Mouse (Mus musculus): ENCODE data around the gene Mfsd11. TPM values are rescaled to one million over a fixed set of nuclear protein-coding genes. Genes with fewer than 3 reads are reported as not detected.

Mfsd11 gene
- polyA plus RNA-seq, 1 experiment from 2014 or later = 52.1 TPM

GRCm38 (mm10) chr11:116914267-116914885, 62.1 kb downstream of the Mfsd11 start:
- Histone ChIP-seq H3K27ac (ENCODE audit: low read depth, low read length) (no peak overlapping the region), H3K4me2 (ENCODE audit: low read length) (no peak overlapping the region), H3K9ac (ENCODE audit: low read depth, low read length) (no peak overlapping the region), H3K4me3 (ENCODE audit: low read length) (no peak overlapping the region), H3K36me3 (ENCODE audit: control insufficient read depth, insufficient read depth, low read length) (no peaks in the 10 kb centered on the region), H3K27me3 (replicated peaks; ENCODE audit: control insufficient read depth, insufficient read depth, low read length) (no peaks in the 10 kb centered on the region), H3K4me1 (ENCODE audit: control insufficient read depth, insufficient read depth, low read depth, low read length) (peaks cover 9% of the 10 kb centered on the region), H3K9me3 (ENCODE audit: control insufficient read depth, low read length) (no peaks in the 10 kb centered on the region)
- WGBS = 49% methylated on average over 5 of the region's 5 CpGs
- ATAC-seq = no peak

- Histone ChIP-seq H3K4me3 (ENCODE audit: low read length) (no peak overlapping the region), H3K9ac (ENCODE audit: low read depth, low read length) (no peak overlapping the region), H3K4me1 (ENCODE audit: control insufficient read depth, insufficient read depth, low read depth, low read length) (peaks cover 9% of the 10 kb centered on the region), H3K36me3 (ENCODE audit: control insufficient read depth, insufficient read depth, low read length) (no peaks in the 10 kb centered on the region), H3K27ac (ENCODE audit: low read depth, low read length) (no peak overlapping the region), H3K4me2 (ENCODE audit: low read length) (no peak overlapping the region), H3K9me3 (ENCODE audit: control insufficient read depth, low read length) (no peaks in the 10 kb centered on the region), H3K27me3 (replicated peaks; ENCODE audit: control insufficient read depth, insufficient read depth, low read length) (no peaks in the 10 kb centered on the region)
- no peak for ATAC-seq
- WGBS = 84% methylated on average over 3 of the region's 3 CpGs
These were observed 63.0 kb downstream of the Mfsd11 start for GRCm38 (mm10) chr11:116915241-116915640.

DNA sequence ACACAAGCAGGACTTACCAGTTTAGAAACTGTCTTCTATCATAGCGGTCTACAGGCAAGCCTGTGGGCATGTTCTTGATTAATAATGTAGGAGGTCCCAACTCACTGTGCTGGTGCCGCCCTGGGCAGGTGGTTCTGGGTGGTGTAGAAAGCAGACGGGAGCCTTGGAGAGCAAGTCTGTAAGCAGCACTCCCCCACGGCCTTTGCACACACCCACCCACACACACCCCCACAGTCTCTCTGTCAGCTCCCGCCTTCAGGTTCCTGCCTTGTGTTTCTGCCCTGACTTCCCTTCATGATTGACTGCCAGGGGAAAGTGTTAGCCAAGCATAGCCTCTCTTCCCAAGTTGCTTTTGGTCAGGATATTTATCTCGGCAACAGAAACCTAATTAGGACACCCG, 65.1 kb downstream of the Mfsd11 start:
- Histone ChIP-seq H3K4me2 (ENCODE audit: low read length) (no peak overlapping the region; the same call in 1 of the 2 replicates), H3K27me3 (replicated peaks; ENCODE audit: control insufficient read depth, insufficient read depth, low read length) (no peaks in the 10 kb centered on the region), H3K4me3 (ENCODE audit: low read length) (no peak overlapping the region), H3K36me3 (ENCODE audit: control insufficient read depth, insufficient read depth, low read length) (no peaks in the 10 kb centered on the region), H3K9ac (ENCODE audit: low read depth, low read length) (no peak overlapping the region), H3K27ac (ENCODE audit: low read depth, low read length) (no peak overlapping the region), H3K9me3 (ENCODE audit: control insufficient read depth, low read length) (no peaks in the 10 kb centered on the region), H3K4me1 (ENCODE audit: control insufficient read depth, insufficient read depth, low read depth, low read length) (peaks cover 27% of the 10 kb centered on the region)
- ATAC-seq = no peak
- WGBS = 43% methylated on average over 7 of the region's 7 CpGs

- Histone ChIP-seq H3K4me2 (ENCODE audit: low read length) (peak within 1 kb of the TSS; percentile 88), H3K27ac (ENCODE audit: low read depth, low read length) (peak within 1 kb of the TSS; percentile 83), H3K9me3 (ENCODE audit: control insufficient read depth, low read length) (no peaks in the 10 kb centered on the region), H3K4me1 (ENCODE audit: control insufficient read depth, insufficient read depth, low read depth, low read length) (peaks cover 29% of the 10 kb centered on the region), H3K36me3 (ENCODE audit: control insufficient read depth, insufficient read depth, low read length) (no peaks in the 10 kb centered on the region), H3K27me3 (replicated peaks; ENCODE audit: control insufficient read depth, insufficient read depth, low read length) (no peaks in the 10 kb centered on the region), H3K4me3 (ENCODE audit: low read length) (peak within 1 kb of the TSS; percentile 74), H3K9ac (ENCODE audit: low read depth, low read length) (peak within 1 kb of the TSS; percentile 96)
- 1% methylated on average over 80 of the region's 90 CpGs for WGBS
- ATAC-seq = peak; percentile 89
These were observed 66.3 kb downstream of the Mfsd11 start, which contains the start of gene Mgat5b for GRCm38 (mm10) chr11:116918323-116919185. Mgat5b (plus strand) TSS chr11:116918863.

- ATAC-seq = peak; percentile 3; the same call in 1 of the 2 replicates
- 2% methylated on average over 41 of the region's 58 CpGs for WGBS
- peak overlapping the region; percentile 88 for H3K4me2 ChIP-seq (ENCODE audit: low read length)
- peak overlapping the region; percentile 74 for H3K4me3 ChIP-seq (ENCODE audit: low read length)
- H3K9ac ChIP-seq (ENCODE audit: low read depth, low read length) = peak overlapping the region; percentile 96
- peak overlapping the region; percentile 83 for H3K27ac ChIP-seq (ENCODE audit: low read depth, low read length)
- H3K27me3 ChIP-seq (replicated peaks; ENCODE audit: control insufficient read depth, insufficient read depth, low read length) = no peaks in the 10 kb centered on the region
- H3K9me3 ChIP-seq (ENCODE audit: control insufficient read depth, low read length) = no peaks in the 10 kb centered on the region
- peaks cover 29% of the 10 kb centered on the region for H3K4me1 ChIP-seq (ENCODE audit: control insufficient read depth, insufficient read depth, low read depth, low read length)
- H3K36me3 ChIP-seq (ENCODE audit: control insufficient read depth, insufficient read depth, low read length) = no peaks in the 10 kb centered on the region
These were observed 67.2 kb downstream of the Mfsd11 start for GRCm38 (mm10) chr11:116919186-116920020.

DNA sequence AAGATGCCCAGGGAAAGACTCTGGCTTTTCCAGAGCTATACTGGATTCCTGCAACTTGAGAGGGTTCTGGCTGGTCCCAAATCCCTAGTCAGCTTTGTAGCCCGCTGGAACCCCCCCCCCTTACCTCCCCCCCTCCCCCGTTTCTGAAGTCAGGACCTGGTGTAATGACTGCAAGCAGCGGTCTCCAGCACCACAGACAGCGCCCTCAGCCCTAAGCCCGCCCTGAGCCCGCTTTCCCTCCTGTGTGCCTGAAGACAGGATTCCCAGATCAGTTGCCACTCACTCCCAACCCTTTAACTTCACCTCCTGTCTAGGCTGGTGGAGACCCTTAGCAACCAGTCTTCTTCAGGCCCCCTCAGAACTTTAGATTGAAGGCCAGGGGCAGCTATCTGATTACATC, 68.5 kb downstream of the Mfsd11 start:
- H3K27ac ChIP-seq (ENCODE audit: low read depth, low read length) = no peak overlapping the region

DNA sequence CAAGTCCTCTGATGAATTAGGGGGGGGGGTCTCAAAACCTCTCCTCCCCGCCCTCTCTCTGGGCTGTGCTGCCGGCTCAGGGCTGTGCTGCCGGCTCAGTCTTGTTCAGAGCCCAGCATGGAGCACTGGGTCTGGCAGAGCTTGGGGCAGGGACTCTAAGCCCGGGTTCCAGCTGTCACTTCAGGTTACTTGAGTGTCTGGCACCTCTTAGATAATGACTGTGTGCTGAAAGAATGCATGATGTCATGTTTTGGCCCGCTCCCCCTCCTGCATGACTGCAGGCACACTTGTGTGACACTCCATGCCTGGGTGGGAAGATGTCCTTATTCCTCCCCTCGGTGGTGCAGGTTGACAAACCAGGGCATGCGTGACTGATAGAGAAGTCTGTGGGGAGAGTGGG, 69.8 kb downstream of the Mfsd11 start:
- Histone ChIP-seq H3K9me3 (ENCODE audit: control insufficient read depth, low read length) (no peaks in the 10 kb centered on the region), H3K4me1 (ENCODE audit: control insufficient read depth, insufficient read depth, low read depth, low read length) (peaks cover 29% of the 10 kb centered on the region), H3K27me3 (replicated peaks; ENCODE audit: control insufficient read depth, insufficient read depth, low read length) (no peaks in the 10 kb centered on the region), H3K4me3 (ENCODE audit: low read length) (peak overlapping the region; percentile 21), H3K4me2 (ENCODE audit: low read length) (peak overlapping the region; percentile 88), H3K36me3 (ENCODE audit: control insufficient read depth, insufficient read depth, low read length) (peaks cover 7% of the 10 kb centered on the region; the same call in 1 of the 2 replicates), H3K9ac (ENCODE audit: low read depth, low read length) (peak overlapping the region; percentile 39; the same call in 1 of the 2 replicates), H3K27ac (ENCODE audit: low read depth, low read length) (0 out of 2 replicates have a peak overlapping the region, but pooled peaks have one; percentile 18)
- peak; percentile 43 for ATAC-seq
- 32% methylated on average over 7 of the region's 7 CpGs for WGBS

More for the DNA sequence above, 68.5 kb downstream of the Mfsd11 start:
- peak overlapping the region; percentile 96 for H3K9ac ChIP-seq (ENCODE audit: low read depth, low read length)
- ATAC-seq = no peak
- no peaks in the 10 kb centered on the region for H3K27me3 ChIP-seq (replicated peaks; ENCODE audit: control insufficient read depth, insufficient read depth, low read length)
- H3K4me3 ChIP-seq (ENCODE audit: low read length) = peak overlapping the region; percentile 74
- 8% methylated on average over 3 of the region's 6 CpGs for WGBS
- no peaks in the 10 kb centered on the region for H3K9me3 ChIP-seq (ENCODE audit: control insufficient read depth, low read length)
- H3K4me2 ChIP-seq (ENCODE audit: low read length) = peak overlapping the region; percentile 88
- peaks cover 6% of the 10 kb centered on the region; the same call in 1 of the 2 replicates for H3K36me3 ChIP-seq (ENCODE audit: control insufficient read depth, insufficient read depth, low read length)
- H3K4me1 ChIP-seq (ENCODE audit: control insufficient read depth, insufficient read depth, low read depth, low read length) = peaks cover 29% of the 10 kb centered on the region

Data from hindbrain, embryonic 16.5 days (tissue).